Mouse (Mus musculus) frontal cortex, adult 2 months (tissue): ENCODE data around the gene Gadd45b. TPM values are rescaled to one million over a fixed set of nuclear protein-coding genes. Genes with fewer than 3 reads are reported as not detected.

Source experiments
- DNase-seq, 2 experiments: peaks; one replicate each; pipeline ENCODE4 v3.0.0; 2022; ENCODE audit warnings: low spot score in 1 of 2; ENCODE audit errors: extremely low spot score in 1 of 2
- polyA plus RNA-seq: library from polyadenylated mRNA; depleted of rRNA; stranded (reverse); fragments of >200 nt; gene quantifications from 2 replicates; pipeline ENCODE4 v1.2.3, GENCODE M21; 2012

Gene Gadd45b
- polyA plus RNA-seq, 1 experiment = 20.7 TPM

DNA sequence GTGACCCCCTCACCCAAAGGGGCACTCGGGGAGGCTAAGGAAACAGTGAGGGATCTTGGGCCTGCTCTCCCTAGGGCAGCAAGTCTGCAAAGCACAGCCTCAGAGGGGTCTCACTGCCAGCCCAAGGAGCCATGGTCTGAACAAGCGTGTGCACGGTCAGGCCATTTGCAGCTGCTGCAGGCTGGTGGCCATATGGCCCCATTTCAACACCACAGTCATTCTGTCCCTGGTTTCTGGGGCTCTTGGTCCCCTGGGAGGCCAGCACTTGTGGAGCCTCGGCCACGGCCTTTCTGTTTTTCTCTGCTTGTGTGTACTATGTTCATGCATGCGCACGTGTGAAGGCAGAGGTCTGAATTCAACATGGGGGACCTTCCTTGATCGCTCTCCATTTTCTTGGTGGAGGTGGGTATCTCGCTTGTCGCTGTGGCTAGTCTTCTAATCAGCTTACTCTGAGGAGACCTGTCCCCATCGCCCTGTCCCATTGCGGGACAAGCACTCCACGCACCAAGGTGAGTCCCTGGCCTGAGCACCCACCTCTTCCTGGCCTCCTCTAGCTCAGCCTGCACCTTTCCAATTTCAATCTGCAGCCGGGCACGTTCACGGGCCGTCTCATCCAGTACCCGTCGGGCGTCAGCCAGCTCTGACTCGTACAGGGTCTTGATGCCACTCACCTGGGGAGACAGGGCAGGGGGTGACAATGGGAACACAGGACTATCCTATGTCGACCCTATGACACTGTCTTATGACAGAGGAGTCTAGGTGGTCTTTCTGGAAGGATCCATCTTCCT, 20.3 kb upstream of the Gadd45b start:
- no peak for DNase-seq

DNA sequence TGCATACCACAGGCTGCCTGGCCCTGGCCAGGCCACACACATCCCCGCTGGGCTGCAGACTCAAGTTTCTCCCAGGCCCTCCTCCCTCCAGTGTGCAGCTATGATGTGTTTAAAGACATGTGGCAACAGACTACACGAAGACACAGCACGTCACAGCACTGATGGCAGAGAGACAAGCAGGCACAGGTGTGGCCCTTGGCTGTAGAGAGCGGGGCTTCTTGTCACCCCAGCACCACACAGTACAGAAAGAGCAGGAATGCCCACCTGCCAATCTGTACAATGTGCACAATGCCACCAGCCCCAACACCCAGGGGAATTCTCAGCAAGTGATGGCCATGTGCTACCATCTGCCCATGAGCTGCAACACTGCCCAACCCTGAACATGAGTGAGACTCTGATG, 18.5 kb upstream of the Gadd45b start:
- DNase-seq = no peak

DNA sequence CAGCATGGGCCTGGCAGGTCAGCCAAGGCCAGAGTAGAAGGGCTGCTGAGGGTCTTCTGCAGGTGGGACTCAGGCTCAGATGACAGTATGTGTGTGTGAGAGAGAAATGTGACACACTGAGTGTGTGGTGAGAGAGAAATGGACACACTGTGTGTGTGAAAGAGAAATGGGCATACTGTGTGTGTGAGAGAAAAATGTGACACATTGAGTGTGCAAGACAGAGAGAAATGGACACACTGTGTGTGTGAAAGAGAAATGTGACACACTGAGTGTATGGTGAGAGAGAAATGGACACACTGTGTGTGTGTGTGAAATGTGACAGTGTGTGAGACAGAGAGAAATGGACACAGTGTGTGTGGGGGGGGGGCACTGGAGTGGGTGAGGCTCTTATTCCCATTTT, 18.0 kb upstream of the Gadd45b start:
- no peak for DNase-seq

DNA sequence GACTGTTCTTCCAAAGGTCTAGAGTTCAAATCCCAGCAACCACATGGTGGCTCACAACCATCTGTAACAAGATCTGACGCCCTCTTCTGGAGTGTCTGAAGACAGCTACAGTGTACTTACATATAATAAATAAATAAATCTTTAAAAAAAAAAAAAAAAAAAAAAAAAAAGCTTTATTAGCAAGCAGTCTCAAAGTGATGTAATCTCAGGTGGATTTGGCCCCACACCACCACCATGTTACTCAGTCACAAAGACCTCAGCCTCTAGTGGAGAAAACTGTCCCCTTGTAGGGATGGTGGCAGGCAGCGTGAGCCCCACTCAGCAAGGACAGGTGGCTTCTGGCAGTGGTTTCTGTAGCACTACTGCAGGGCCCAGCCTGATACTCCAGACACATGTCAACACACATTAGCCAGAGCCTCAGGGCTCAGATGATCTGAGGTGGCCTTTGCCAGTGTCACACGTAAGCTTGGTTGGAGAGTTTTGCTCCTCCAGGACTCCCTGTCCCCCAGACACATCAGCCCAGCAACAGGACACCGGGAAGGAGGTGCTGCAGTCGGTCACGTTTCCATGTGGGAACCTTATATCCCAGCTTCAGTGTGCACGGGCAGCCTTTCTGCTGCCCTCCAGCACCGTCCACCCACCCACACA, 16.4 kb upstream of the Gadd45b start:
- DNase-seq = no peak

DNA sequence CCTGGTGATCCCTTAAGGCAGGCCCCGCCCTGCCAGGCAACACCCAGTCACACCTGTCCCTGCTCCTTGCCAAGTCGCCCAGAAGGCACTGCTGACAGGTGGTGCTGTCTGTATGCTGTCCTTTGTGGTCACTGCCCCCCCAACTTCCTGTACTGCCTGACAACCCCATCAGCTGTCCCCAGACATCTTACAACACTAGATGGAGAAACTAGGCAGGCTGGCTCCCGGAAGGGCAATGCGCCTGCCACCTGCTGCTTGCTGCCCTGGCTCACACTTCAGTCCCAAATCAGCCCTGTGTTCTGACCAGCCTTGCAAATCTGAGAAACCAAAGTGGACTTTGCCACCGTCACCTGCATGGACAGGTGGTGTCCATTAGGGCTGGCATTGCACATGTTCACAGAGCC, 15.6 kb upstream of the Gadd45b start:
- DNase-seq = no peak

DNA sequence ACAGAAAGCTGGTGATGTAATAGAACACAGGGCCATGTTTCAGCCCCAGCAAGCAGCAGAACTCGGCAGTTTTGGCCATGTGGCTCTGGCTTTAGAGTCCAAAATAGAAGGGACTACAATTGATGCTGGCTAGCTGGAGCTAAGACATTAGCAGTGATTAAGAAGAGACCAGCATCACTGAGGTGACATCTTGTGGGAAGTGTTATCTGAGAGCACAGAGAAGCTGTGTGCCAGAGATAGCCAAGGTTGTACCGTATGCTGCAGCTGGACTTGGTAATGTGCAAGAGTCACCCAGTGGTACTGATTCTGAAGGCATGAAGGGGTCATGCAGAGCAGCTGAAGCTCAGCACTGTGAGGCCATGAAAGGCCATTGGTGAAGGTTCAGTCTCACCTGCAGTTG, 14.6 kb upstream of the Gadd45b start:
- DNase-seq = no peak

DNA sequence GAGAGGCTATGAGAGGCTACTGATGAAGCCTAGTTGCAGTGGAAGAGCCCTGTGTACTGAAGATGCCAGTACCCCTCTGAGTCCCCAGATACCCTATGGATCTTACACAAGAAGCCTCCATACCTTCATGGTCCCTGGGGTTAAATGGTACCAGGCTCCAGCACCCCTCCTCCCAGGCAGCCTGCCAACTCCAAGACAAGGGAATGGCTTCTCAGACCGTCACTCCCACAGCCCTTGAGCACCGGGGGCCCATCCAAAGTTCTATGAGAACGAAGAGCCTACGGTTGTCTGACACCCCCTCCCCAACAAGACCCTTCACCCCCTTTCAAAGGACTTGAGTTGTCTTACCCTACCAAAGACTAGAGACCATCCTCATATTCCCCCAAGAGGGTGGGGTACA, 14.1 kb upstream of the Gadd45b start:
- no peak for DNase-seq

DNA sequence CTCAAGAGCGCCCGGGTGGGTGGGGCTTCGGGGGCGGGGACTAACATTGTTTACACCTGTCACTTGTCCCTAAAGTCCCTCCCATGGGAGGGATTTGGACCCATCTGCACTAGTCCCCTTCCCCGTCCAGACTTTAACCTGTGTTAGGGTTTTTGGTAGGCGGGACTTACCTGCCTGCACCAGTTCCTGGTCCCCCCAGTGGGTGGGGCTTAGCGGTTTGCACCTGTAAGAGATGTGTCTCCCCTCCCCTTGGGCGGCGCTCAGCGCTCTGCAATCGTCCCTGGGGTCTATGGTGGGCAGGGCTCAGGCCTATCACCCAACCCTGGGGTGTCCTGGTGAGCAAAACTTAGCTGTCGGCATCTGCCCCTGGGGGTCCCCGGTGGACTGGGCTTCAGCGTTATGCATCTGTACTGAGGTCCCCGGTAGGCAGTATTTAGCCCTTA, 12.5 kb upstream of the Gadd45b start:
- DNase-seq = no peak

DNA sequence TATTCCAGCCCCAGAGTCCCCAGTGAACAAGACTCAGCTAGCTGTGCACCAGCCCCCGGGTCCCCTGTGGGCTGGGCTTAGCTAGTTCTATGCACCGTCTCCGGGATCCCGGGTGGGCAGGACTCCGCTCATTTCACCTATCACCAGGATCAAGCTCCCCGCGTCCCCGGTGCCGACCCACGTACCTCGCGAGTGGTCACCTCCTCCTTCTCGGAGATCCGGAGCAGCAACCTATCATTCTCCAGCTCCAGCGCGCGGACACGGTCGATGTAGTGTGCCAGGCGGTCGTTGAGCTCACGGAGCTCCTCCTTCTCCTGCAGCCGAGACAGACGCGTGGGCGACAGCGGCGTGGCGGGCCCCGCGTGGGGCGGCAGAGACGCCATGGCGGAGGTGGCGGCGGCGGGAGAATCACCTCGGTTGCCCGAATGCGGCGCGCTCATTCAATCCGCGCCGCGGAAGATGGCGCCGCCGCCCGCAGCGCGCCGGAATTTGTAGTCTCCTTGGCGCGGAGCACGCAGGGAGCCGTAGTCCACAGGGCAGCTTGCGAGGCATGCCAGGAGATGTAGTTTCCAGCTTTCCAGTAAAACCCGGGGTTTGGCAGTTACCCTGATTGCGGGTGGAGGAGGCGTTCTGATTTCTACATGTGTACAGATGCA, 12.0 kb upstream of the Gadd45b start, which contains the start of gene Lmnb2:
Lmnb2 (minus strand) TSS at position 467 of the 656 bp plus-strand sequence.
- DNase-seq = peak; percentile 67 to 89

DNA sequence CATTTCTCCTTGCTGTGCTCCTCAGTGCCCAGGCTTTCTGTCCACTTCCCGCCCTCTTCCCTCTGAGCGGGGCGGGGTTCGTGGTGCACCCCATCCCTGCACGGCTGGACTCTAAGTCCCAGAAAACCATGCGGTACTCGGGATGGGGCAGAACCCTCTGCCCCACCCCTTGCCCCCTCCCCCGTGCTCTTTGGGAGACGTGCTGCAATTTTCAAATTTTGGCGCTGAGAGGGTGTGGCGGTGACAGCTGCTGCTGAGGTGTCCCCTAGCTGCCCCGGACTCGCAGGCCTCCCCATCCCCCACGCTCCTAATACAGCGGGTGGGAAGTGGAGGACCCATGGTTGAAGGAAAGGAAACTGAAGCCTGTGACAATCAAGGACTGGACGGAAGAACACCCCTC, 8.0 kb upstream of the Gadd45b start:
- DNase-seq = no peak

DNA sequence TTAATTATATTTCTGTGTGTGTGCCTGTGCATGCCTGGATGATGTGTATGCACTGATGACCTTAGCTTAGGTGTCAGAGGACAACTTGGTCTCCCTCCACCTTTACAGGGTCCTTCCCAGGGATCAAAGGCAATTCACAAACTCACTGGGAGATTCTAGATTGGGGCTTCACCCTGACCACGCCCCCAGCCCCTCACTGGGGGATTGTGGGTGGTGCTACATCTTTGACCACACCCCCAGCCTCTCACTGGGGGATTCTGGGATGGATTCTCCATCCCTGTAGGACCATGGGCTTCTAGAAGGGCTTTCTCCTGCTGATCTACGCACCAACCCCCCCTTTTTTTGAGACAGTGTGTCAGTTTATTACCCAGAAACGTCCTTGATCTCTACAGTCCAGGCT, 4.4 kb upstream of the Gadd45b start:
- DNase-seq = no peak

DNA sequence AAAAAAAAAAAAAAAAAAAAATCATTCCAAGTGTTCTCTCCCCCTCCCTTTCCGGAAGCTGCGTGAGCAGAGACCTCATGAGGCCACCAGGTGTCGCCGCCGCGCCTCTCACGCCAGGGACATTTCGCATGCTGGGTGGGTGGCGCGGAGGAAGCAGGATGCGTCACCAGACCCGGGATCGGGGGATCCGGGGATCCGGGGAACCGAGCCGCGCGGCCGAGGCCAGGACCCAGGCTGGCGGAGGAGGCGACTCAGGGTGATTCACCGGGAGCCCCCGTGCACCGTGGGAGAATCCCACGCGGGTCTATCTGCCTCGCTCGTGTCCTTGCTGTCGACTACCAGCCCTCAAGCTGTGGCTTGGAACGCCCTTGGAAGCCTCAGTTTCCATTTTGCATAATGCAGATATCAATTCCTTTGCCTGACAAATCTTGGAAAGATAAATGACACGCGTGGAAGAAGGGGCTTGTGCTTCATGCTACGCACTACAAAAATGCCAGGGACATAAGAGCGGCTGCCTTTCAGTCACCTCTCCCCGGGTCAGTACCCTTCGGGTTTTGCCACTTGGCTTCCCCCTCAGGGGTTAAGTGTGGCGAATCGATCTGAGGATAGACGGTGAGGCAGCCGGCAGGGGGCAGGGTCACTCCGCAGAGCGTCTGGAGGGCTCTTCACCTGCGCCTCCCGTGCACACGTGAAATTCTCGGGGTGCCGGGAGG, 1.1 kb upstream of the Gadd45b start:
- peak; percentile 76 to 97 for DNase-seq

DNA sequence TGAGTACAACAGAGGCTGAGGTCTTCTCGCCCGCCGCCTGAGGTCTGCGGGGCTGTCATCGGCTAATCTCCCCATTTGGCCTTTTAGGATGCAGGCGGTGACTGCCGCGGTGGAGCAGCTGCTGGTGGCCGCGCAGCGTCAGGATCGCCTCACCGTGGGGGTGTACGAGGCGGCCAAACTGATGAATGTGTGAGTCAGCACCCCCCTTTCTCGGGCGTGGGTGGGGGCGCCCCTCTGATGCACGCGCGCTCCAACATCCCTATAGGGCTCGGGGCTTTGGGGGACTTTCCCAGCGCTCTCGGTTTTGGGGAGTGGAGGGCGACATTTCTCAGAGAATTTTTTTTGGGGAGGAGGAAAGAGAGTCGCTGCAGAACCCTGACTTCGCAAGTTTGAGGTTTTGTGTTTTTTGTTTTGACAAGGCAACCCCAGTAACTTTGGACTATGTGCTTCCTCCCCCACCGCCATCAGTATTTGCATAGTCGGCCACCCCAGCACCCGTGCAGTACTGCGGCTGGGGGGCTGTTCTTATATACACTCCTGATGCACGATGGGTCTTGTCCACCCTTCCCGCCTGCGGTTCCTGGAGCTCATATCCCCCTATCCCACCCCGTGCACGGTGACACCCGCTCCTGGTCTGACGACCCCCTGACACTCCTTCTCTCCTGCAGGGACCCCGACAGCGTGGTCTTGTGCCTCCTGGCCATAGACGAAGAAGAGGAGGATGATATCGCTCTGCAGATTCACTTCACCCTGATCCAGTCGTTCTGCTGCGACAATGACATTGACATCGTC, 684 bp downstream of the Gadd45b start:
- peak in 1 of 2 experiments; percentile 66 for DNase-seq

DNA sequence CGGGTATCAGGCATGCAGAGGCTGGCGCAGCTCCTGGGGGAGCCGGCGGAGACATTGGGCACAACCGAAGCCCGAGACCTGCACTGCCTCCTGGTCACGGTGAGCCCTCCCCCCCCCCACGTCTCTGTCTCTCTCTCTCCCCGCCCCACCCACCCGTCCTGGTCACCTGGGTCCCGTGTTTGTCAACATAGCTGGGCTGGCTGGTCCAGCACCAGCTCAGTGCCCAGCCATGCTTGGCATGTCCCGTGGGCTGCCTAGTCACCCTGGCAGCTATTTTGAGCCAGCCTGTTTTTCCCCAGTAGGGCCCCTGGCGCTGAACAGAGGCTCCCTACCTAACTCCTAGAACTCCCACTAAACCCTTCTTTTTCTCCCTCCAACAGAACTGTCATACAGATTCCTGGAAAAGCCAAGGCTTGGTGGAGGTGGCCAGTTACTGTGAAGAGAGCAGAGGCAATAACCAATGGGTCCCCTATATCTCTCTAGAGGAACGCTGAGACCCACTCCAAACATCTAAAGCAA, 1.3 kb downstream of the Gadd45b start:
- DNase-seq = no peak

DNA sequence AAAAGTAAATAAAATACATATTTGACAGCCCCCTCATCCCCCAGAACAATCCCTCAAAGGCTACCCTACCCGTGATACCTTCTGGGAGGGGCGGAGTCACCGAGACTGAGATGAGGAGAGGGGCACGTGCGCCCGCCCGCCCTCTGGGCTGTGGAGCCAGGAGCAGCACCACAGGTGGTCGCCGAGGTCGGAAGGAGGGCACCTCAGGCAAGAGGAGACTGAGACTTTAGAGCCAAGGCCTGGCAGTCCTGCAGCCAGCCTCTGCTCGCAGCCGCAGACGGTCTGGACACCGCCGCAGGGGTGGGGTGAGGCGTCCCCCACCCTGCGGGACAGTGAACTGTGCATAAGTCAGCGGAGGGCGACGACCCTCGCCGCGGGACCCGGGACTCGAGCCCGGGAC, 1.8 kb downstream of the Gadd45b start:
- DNase-seq = no peak

DNA sequence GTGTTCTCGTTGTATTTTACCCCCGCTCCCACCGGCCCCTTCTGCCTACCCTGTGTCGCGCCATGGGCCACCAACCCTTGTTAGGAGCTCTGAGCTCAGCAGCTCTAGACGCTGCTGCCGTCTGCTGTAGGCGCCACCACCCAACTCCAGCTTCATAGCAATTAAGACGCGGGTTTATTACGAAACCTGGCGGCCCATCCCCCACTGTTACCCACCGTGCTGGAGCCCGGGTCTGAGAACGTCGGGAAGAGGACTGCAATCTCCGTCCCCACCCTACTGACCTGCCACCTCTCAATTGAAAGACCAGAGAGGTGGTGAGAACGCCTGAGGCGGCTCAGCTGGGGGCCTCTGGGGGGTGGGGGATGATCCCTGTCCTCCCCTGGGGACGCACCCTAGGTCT, 2.3 kb downstream of the Gadd45b start:
- no peak for DNase-seq

DNA sequence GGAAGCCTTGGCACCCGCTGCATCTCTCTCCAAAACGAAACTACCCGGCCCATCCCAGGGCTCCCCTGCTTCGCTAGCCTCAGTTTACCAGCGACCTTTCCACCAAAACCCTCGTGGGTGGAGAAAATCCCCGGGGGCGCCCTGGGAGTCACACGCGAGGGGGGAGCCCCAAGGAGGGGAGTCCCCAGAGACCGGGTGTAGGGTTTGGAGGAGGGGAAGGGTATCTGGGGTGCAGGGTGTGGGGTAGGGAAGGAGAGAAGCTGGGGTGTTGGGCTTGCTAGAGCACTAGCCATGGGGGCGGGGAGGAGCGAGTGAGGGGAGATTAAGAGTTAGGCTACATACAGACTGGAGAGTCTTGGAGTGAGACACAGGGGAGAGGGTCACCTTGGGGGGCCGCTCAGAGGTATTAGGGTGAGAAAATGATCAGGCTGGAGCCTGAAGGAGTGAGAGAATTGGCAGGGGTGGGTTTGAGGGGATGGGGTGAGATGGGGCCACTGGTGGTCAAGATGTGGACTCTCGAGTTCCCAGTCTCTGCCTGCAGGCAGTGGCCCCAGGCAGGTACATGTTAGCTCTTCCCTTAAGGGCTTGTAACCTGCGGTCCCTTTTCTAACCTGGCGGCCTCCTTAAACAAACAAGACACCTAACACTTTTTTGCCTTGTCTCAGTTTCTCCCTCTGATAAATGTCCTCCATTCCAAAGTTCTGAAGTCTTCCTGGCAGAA, 3.0 kb downstream of the Gadd45b start:
- no peak for DNase-seq

DNA sequence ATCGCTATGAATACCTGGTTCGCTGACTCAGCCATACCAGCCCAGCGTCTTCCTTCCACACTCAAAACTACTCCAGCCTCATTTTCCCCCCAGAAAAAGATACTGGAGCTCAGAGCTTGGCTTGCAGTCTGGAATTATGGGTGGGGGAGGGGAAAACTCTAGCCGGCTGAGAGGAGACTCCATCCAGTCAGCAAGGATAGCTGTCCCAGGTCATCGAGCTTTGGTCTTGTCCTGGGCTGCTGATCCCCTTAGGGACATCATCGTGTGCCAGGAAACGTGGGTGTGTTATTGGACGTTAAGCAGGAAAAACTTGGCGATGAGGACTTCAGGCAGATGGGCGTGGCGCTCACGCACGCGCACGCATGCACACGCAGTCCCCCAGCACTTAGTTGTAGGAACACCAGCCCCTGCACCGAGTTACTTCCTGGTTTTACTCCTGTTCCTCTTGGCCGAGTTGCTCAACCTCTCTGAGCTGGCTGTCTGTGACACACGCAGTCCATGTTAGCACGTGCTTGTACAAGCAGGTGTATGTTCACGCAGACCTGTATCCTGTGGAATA, 3.6 kb downstream of the Gadd45b start:
- no peak for DNase-seq
